Mouse (Mus musculus): ENCODE data around the gene Tmem132a.

Tmem132a gene

DNA sequence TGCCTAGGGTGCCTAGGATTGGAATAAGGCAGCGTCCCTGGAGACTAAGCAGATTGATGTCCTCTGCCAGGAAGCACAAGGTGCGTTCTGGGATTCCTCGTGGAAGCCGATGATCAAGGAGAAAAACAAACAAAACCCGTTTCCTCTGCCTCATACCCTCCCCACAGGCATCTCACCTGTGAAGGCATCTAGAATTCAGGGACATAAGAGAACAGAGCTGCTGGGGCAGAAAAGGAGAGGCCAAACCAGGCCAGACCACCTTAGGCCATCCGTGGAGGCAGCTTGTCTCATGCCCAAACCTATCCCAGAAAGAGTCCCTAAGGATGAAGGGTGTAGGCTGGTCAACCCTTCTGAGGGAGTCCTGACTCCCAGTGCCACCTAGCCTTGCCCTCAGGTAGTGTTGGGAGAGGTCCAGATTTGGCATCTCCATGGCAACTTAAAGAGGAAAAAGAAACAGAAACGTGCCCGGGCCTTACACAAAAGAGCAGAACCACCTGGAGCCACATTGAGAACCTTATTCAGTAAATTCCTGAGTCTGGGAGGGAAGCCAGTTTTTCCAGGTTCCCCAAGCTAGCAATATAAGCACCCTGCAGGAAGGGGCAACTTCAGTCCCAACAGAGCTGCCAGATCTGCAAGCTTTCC is at the start of gene Tmem132a:
Gene Tmem132a (minus strand): TSS at position 55 of the 642 bp plus-strand sequence.
- DNase-seq (ENCODE audit: extremely low spot score, low read depth, low spot score): no peak

DNA sequence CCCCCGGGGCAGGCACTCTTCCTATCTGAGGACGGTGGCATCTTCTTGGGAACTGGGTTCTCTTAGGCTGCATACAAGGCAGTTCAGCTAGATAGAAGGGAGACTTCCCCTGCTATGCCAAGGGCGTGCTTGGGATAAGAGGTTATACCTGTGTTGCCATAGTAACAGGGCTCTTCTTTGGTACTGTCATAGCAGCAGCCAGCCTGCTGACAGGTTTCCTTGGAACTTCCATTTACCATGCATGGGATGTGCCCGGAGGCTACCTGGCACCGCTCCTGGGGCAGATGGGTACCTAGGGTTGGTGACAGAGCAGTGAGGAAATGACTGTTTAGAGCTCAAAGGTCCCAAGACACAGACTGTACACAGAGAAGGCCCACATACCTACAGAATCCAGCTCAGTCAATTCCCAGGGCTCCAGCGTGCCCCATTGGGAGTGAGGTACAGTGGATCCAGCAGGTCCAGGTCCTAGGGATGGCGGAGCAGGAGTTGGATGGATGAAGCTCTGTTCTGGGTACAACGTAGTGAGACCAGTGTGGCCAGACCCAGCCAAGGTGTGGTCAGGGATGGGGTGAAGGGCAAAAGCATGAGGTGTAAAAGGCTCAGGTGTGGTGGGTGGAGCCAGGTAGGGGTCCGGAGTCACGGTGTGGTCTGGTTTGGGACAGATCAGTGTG is 48.7 kb upstream of the Tmem132a start:
- DNase-seq (ENCODE audit: extremely low spot score, low read depth, low spot score): no peak

DNA sequence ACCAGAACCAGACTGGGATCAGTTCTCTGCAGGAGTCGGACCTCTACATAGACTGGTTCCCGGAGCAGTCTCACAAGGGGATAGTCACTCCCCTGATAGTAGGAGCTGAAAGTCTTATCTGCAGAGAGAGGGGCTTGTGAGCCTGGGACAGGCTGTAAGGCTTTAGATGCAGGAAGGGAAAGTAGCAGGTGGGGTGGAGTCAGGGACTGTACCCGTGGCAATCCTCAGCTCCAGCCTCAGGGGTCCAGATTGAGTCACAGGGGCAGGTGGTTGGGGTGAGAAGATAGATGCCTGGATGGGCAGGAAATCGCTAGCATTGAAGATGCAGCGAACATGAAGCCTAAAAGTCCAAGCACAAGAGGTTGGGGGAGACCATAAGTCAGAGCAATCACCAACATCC is 46.8 kb upstream of the Tmem132a start:
- no peak for DNase-seq (ENCODE audit: extremely low spot score, low read depth, low spot score)

DNA sequence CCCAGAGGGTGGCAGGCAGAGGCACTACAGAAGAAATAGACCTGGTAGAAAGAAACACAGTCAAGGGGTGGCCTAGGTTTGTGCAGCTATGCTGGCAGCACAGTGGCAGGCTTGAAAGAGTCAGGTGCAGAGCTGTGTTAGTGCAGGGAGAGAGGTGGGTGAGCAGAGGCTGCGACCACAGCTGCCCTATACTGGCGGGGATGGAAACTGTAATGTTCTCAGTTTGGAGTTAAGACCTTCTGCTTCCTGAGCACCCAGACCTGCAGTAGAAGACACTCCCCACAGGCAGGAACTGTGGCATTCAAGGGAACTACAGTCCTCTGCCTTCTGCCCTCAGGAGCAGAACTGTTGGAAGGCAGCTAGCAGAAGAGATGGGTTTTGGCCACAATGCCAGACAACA is 45.1 kb upstream of the Tmem132a start:
- no peak for DNase-seq (ENCODE audit: extremely low spot score, low read depth, low spot score)

DNA sequence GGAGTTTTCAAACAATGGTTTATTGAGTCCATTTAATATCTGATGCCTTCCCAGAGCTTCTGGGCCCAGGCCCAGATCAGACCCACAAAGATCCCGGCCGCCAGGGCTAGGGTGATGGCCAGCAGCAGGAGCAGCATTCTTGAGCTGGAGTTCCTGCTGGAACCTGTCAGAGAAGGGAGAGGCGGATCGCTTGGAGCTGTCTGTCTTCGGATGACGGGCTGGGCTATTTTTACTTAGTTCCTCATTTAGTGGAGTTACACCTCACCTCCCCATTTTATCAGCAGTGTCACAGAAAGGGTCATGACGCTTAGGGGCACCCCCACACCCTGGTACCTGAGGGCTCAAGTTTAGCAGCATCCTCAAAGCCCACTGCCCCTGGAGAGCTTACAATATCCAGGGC is 44.6 kb upstream of the Tmem132a start:
- DNase-seq (ENCODE audit: extremely low spot score, low read depth, low spot score): no peak

DNA sequence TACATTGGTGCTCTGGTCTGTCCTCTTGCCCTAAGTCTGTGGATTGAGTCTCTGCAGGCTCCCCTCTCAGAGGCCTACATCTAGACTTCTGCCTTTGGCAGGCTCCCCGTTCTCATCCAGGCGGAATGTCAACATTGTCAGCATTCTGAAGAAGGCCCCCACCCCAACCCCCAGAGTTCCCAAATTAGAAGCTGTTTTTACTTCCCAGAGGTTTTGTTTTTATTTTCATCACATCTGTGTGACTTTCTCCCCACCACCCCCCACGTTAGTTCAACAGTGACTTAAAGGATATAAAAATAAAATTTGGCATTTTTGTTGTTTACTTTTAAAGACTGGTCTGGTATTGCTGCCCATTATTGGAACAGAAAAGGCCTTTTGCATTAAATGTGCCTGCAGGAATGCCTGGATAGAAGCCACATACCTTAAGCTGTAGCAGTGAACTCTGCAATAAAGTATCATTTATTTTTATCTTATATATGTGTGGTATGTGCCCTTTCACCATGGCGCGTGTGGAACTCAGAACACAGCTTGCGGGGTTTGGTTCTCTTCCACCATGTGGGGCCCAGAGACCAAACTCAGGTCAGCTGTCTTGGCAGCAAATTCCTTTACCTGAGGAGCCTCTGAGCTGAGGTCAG is 39.5 kb upstream of the Tmem132a start:
- no peak for DNase-seq (ENCODE audit: extremely low spot score, low read depth, low spot score)

DNA sequence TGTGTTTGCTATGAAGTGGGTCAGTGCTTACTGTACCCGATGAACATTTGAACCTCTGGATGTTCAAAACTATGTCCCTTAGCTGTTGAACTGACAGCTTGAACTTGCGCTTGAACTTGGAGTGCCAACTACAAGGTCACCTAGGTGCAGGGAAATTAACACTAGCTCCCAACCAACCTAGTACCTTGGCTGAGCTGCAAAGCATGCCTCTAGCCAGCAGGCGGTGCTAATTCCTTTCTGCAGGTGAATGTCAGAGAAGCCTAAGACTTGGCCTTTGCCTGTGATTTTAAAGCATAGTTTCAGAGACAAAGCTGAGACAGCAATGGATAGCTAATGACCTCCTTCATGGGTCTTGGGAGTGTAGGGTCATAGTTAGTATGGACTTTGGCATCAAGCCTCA is 38.2 kb upstream of the Tmem132a start:
- DNase-seq (ENCODE audit: extremely low spot score, low read depth, low spot score): no peak

DNA sequence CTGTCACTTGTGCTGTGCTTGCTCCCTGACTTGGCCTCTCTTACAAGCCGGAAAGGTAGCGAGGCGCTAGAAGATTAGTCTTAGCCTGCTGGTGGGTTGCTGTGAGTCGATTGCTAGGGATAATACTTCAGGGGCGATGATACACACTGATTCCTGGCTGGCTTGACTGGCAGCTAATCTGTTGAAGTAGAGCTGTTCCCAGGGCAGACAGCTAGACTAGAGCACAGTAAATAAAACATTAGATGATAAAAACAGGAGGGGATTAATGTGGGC is 35.9 kb upstream of the Tmem132a start:
- DNase-seq (ENCODE audit: extremely low spot score, low read depth, low spot score): no peak

DNA sequence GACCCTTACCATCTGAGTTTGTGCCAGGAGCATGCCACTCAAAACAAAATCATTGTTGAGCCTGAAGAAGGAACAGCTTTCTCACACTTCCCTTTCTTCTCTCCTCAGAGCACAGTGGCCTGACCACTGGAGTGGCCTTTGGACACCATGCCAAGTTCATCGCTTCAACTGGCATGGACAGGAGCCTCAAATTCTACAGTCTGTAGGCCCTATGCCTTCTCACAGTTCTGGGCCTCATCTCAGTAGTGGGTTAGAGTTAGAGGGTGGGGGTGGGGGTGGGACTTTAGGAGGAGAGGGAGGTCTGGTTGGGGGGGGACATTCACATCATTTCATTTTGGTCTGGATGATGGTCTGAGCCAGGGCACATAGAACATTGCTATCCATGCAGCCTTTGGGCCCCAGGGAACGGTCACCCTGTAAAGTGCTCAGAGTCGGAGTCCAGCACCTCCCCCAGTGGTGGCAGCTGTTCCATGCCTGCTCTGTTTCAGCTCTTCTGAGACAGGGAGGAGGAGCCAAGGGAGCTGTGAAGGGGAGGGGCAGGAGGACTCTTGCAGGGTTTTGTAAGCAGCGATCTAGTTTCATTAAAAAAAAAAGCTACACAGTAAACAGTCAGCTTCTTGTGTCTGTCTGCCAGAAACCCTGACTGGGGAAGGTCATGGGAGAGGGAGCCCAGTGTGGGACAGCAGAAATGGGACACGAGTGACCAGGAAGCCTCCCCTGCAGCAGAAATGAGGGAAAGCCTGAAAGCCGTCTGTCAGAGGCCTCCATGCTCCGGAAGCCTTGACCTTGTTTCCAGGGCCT is 35.4 kb upstream of the Tmem132a start:
- no peak for DNase-seq (ENCODE audit: extremely low spot score, low read depth, low spot score)

DNA sequence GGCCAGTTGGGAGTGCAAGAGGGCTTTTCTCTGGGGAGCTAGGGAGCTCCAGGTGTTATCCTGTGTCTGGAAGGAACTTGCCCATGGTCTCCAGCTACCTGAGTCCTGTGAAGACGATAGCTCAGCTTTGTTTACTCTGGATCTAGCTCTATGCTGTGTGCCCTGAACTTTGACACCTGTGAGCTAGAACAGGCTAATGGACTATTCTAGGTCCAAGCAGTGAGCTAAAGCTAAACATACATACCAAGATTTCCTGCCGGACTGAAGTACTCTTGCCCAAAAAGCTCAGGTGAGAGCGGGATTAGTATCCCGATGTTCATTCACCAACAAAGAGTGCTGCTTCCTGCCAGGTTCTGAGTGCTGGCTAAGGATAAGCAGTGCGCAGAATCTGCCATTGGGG is 34.8 kb upstream of the Tmem132a start:
- DNase-seq (ENCODE audit: extremely low spot score, low read depth, low spot score): no peak

DNA sequence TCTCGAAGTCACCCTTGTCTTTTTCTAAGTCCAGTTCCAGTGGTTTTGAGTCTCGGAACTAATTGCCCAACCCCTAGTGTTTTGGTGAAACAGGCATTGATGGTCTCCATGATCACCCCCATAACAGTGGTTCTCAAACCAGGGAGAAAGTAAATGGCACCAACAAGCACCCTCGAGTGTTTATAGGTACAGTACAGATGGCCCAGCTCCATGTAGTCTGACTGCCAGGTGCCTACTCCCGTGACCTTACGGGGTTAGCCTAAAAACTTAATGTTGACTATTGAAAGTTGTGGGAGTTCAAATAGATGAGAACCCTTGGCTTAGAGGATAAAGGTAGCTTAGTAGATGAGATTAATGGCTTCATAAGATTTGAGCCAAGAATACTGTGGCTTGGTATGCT is 31.3 kb upstream of the Tmem132a start:
- DNase-seq (ENCODE audit: extremely low spot score, low read depth, low spot score): no peak

DNA sequence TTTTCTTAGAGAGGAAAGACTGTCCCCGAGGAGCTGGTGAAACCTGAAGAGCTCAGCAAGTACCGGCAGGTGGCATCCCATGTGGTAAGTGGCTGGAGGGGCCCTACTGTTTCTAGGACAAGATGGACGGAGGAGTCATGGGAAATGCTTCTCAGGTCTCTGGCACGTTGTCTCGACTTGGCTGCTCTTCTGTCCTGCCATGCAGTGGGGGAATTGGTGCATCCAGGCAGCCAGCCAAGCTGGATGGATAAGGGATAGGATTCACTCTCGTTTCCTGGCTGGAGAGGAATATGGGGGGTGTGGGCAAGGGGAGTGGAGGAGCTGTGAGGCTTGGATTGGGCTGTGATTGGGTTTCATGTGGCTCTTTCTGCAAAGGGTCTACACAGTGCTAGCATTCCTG is 30.6 kb upstream of the Tmem132a start:
- DNase-seq (ENCODE audit: extremely low spot score, low read depth, low spot score): no peak

DNA sequence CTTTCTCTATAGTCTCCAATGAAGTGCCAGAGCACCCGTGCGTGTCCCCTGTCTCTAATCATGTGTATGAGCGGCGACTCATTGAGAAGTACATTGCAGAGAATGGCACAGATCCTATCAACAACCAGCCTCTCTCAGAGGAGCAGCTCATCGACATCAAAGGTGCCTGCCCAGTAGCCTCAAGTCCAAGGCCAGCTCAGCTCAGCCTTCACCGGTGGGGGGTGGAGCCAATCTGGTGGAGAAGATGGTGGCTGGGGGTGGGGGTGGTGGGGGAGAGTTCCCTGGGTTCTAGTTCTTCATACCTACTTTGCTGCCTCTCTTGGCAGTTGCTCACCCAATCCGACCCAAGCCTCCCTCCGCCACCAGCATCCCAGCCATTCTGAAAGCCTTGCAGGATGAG is 27.8 kb upstream of the Tmem132a start:
- DNase-seq (ENCODE audit: extremely low spot score, low read depth, low spot score): no peak

DNA sequence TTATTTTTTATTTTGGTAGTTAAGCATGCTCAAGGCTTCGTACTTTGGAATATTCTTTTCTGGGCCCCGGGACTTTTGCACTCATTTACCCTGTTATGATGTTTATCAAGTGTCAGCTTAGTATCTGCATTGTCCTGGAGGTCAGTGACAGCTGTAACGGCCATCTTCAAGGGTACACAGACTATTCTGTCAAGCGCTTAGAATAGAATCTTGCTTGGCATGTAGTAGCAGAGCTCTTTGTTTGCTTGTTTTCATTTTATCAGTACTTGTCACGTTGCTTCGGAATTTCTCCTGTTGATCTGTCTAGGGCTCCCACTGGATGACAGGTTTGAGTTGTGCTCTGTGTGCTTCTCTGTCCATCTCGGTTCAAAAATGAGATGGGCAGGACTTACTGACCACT is 27.1 kb upstream of the Tmem132a start:
- no peak for DNase-seq (ENCODE audit: extremely low spot score, low read depth, low spot score)

DNA sequence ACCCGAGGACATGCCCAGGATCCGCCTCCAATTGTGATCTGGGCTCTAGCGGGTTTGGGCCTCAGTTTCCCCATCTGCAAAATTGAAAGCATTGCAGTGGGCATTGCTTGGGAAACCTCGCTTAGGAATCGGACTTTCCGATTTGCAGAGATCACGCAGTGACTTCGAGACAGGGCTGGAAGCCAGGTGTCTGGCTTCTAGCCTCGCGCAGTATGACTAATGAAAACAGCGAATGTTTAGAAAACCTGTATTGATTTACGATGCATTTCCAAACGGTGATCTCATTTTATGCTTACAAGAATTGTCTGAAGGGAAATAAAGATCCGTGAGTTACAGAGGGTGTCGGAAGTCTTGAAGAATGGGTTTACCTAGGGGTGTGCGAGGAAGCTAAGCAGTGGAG is 26.0 kb upstream of the Tmem132a start:
- no peak for DNase-seq (ENCODE audit: extremely low spot score, low read depth, low spot score)

DNA sequence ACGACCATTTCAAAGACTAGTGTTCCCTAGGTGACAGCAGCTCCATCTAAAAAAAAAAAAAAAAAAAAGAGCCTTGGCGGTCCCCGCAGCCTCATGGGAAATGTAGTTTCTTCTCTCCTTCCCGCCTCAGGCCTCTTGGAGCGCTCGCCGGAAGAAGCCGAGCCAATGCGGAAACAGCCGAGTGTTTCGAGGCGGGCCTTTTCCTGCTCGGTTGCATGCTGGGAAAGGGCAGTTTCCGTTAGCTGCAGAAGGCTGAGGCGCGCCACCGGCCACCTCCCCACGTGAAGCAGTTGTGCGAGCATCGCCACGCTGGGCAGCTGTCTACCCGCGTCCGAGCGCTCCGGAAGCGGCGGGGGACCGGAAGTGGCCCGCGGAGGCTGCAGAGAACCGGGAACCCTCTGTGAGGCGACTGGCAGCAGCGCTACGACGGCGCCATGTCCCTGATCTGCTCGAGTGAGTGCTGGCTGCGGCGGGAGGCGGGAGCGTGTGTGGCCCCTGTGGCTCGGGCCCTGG is 25.3 kb upstream of the Tmem132a start, which contains the start of gene Prpf19:
Gene Prpf19 (plus strand): TSS at position 216 of the 513 bp plus-strand sequence.
- DNase-seq (ENCODE audit: extremely low spot score, low read depth, low spot score): peak; percentile 91

DNA sequence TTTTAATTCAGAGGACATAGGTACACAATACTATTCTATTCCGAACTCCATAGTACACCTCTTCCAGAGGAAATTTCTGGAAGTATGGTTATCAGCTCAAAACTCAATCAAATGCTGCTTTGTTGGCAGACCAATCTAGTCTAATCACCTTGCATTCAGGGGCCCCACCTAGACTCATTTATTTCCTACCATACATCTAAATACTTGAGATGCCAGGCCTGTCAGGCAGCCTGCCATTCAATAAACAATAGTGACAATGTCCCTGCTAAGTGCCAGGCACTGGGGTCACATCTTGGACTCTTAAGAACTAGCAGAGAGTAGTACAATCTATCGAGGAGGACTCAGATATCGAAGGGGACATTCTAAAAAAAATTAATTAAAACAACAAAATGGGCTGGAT is 22.5 kb upstream of the Tmem132a start:
- no peak for DNase-seq (ENCODE audit: extremely low spot score, low read depth, low spot score)

DNA sequence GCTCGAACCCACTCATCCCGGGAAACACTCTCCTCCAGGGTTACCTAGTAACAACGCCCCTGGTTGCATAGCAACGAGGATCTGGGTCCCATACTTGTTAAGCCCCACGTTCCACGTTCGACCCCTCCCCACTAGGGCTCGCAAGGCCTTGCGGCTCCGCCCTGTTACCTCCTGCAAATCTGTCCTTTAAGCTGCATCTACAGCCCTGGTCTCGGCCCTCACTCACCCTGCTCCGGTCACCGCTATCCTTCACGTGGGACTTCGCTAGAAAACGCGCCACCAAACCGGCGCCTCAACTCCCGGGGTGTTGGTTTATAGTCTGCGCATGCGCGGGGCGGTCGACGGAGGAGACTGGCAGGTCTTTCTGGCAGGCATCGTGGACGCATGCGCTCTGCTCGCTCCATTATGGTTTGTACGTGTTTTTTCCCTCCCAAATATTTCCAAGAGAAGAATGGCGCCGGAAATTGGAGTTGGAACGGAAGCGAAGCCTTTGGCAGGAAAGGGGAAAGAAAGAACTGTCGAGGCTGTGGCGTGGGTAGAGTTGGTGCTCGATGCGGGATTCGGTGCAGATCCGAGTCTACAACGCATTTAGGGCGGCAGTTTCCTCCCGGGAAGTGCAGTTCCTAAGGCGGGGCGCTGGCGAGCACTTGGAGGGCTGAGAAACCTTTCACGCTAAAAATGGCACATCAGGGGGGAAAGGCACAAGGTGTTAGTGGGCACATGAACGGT is 11.8 kb upstream of the Tmem132a start, which contains the start of gene Tmem109:
Gene Tmem109 (minus strand): TSS at position 576 of the 729 bp plus-strand sequence.
- DNase-seq (ENCODE audit: extremely low spot score, low read depth, low spot score): peak; percentile 94

DNA sequence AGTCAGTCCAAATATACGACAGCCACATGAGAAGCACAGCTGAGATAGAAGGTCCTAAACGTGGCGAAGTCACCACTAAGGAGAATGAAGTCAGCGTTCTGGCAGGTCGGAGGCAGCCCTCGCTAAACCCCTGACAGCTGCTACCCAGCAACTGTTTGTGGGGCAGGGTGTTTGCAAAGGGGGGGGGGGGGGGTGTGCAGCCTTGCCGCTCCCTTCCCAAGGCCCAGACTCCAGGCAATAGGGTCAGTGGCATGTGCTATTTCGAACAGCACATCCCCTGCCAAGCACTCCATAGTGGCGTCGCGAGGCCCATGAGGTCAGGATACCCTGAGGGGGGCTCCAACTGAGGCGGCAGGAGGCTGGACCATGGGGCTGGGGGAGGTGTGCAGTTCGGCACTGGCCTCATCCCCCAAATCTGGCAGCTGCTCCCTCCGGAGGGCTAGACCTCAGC is 11.3 kb upstream of the Tmem132a start:
- no peak for DNase-seq (ENCODE audit: extremely low spot score, low read depth, low spot score)

DNA sequence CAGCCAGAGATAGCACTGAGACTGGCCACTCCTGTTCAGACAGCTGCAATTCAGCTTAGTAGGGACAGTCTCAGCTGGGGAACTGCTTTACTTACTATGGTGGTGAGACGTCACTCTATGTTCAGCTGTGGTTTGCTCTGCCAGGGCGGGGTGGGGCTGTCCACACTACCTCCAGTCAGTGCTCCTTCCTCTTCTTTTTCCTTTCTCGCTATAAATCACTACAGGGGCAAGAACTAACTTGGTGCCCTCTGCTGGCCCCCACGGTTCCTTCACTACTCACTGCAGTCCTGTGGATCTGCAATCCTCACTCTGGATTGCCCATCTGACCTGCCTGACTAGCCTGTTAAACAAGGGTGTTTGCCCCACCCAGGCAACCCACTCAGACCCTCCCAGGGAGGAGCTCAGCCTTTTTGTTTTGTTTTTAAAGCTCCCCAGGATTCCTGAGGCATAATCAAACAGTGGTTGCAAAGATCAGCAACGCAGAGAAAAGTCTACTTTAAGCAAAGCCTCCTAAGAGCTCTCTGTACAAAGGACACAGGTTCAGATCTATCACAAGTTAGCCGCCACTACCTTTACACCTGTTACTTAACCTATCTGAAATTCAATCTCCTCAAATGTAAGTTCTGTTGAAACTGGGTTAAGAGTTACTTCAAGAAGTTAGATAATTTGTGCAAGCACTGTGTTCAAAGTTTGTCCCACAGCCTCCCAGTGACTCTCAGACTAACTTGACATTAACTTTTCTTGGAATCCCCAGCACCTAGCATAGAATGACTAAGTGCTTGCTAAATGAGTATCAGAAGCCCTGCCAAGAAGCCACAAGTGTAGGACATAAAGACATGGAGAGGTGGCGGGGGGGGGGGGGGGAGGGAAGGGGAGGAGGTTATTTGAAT is 10.6 kb upstream of the Tmem132a start:
- DNase-seq (ENCODE audit: extremely low spot score, low read depth, low spot score): no peak

Data from hindlimb bud, embryonic 11.5 days (tissue).